Mouse (Mus musculus) testis, adult 2 months (tissue): ENCODE data around the gene Atp5d.

Experiments
- CTCF ChIP-seq: fragments of 200-500 bp; IDR thresholded peaks from 2 replicates; pipeline ENCODE4 v1.5.1; 2012; ENCODE audit warnings: low read depth, mild to moderate bottlenecking, inconsistent platforms, low read length, moderate library complexity; ENCODE audit not compliant: control insufficient read depth, insufficient read depth, insufficient replicate concordance
- POLR2A ChIP-seq: fragments of 200-500 bp; IDR thresholded peaks from 2 replicates; pipeline ENCODE4 v1.6.1; 2012; ENCODE audit warnings: low read depth, mild to moderate bottlenecking, inconsistent platforms, low read length, moderate library complexity; ENCODE audit not compliant: control insufficient read depth

DNA sequence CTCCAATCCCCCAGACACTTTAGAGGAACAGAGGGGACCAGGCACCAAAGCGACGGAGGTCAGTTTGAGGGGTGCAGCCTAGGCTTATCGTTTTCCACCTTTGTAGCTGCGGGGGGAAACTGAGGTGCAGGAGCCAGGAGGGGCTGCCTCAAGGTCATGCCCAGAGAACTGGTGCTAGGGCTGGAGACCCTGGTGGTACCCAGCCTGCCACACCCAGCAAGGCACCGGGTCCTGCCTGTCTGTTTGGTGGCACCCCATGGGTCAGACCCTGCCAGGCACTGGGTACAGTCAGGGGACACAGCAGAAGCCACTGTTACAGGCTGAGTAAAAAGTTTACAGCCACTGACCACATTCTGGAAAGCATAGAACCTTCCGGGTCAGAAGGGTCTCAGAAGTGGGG, 41.9 kb downstream of the Atp5d start:
- no peak for TF ChIP-seq POLR2A
- TF ChIP-seq CTCF = no peak
